Mouse (Mus musculus): Measurements from ENCODE around the gene Lmx1a. TPM values are rescaled to one million over a fixed set of nuclear protein-coding genes. Genes with fewer than 3 reads are reported as not detected.

The Lmx1a gene
- polyA plus RNA-seq, 1 experiment: not detected

GRCm38 (mm10) chr1:167754085-167754484 is 65.0 kb downstream of the Lmx1a start:
- no peak for TF ChIP-seq POLR2A (IDR thresholded peaks at IDR 0.05; ENCODE audit: borderline replicate concordance, control insufficient read depth, low read depth, low read length)
- no peak for TF ChIP-seq CTCF (IDR thresholded peaks at IDR 0.05; ENCODE audit: control insufficient read depth, insufficient read depth, low read length)
- 70% methylated on average over 4 of the region's 4 CpGs for WGBS
- Histone ChIP-seq H3K4me1 (ENCODE audit: control insufficient read depth, insufficient read depth, low read length) (no peaks in the 10 kb centered on the region), H3K27ac (ENCODE audit: control insufficient read depth, insufficient read depth, low read depth, low read length, poor library complexity) (no peak overlapping the region), H3K4me3 (replicated peaks; ENCODE audit: control insufficient read depth, low read depth, low read length) (no peak overlapping the region)

- WGBS: 42% methylated on average over 14 of the region's 14 CpGs
Observed at GRCm38 (mm10) chr1:167754636-167755522, 65.8 kb downstream of the Lmx1a start.

GRCm38 (mm10) chr1:167758208-167758607 is 69.2 kb downstream of the Lmx1a start:
- Histone ChIP-seq H3K4me3 (replicated peaks; ENCODE audit: control insufficient read depth, low read depth, low read length) (no peak overlapping the region), H3K4me1 (ENCODE audit: control insufficient read depth, insufficient read depth, low read length) (no peaks in the 10 kb centered on the region), H3K27ac (ENCODE audit: control insufficient read depth, insufficient read depth, low read depth, low read length, poor library complexity) (no peak overlapping the region)
- 70% methylated on average over 8 of the region's 8 CpGs for WGBS
- no peak for TF ChIP-seq CTCF (IDR thresholded peaks at IDR 0.05; ENCODE audit: control insufficient read depth, insufficient read depth, low read length)
- TF ChIP-seq POLR2A (IDR thresholded peaks at IDR 0.05; ENCODE audit: borderline replicate concordance, control insufficient read depth, low read depth, low read length): no peak

More at GRCm38 (mm10) chr1:167754636-167755522, 65.8 kb downstream of the Lmx1a start:
- no peak for TF ChIP-seq CTCF (IDR thresholded peaks at IDR 0.05; ENCODE audit: control insufficient read depth, insufficient read depth, low read length)
- no peak for TF ChIP-seq POLR2A (IDR thresholded peaks at IDR 0.05; ENCODE audit: borderline replicate concordance, control insufficient read depth, low read depth, low read length)
- H3K4me3 ChIP-seq (replicated peaks; ENCODE audit: control insufficient read depth, low read depth, low read length): no peak overlapping the region
- H3K27ac ChIP-seq (ENCODE audit: control insufficient read depth, insufficient read depth, low read depth, low read length, poor library complexity): no peak overlapping the region
- no peaks in the 10 kb centered on the region for H3K4me1 ChIP-seq (ENCODE audit: control insufficient read depth, insufficient read depth, low read length)

- H3K4me3 ChIP-seq (replicated peaks; ENCODE audit: control insufficient read depth, low read depth, low read length): no peak overlapping the region
- no peak for TF ChIP-seq POLR2A (IDR thresholded peaks at IDR 0.05; ENCODE audit: borderline replicate concordance, control insufficient read depth, low read depth, low read length)
- no peak for TF ChIP-seq CTCF (IDR thresholded peaks at IDR 0.05; ENCODE audit: control insufficient read depth, insufficient read depth, low read length)
- WGBS: 80% methylated on average over 10 of the region's 10 CpGs
- H3K27ac ChIP-seq (ENCODE audit: control insufficient read depth, insufficient read depth, low read depth, low read length, poor library complexity): no peak overlapping the region
- no peaks in the 10 kb centered on the region for H3K4me1 ChIP-seq (ENCODE audit: control insufficient read depth, insufficient read depth, low read length)
Observed at GRCm38 (mm10) chr1:167760307-167760706, 71.3 kb downstream of the Lmx1a start.

GRCm38 (mm10) chr1:167761785-167762223 is 72.8 kb downstream of the Lmx1a start:
- Histone ChIP-seq H3K4me1 (ENCODE audit: control insufficient read depth, insufficient read depth, low read length) (no peaks in the 10 kb centered on the region), H3K4me3 (replicated peaks; ENCODE audit: control insufficient read depth, low read depth, low read length) (no peak overlapping the region), H3K27ac (ENCODE audit: control insufficient read depth, insufficient read depth, low read depth, low read length, poor library complexity) (no peak overlapping the region)
- WGBS: 54% methylated on average over 13 of the region's 13 CpGs
- TF ChIP-seq CTCF (IDR thresholded peaks at IDR 0.05; ENCODE audit: control insufficient read depth, insufficient read depth, low read length) (no peak), POLR2A (IDR thresholded peaks at IDR 0.05; ENCODE audit: borderline replicate concordance, control insufficient read depth, low read depth, low read length) (no peak)

- Histone ChIP-seq H3K4me1 (ENCODE audit: control insufficient read depth, insufficient read depth, low read length) (no peaks in the 10 kb centered on the region), H3K4me3 (replicated peaks; ENCODE audit: control insufficient read depth, low read depth, low read length) (no peak overlapping the region), H3K27ac (ENCODE audit: control insufficient read depth, insufficient read depth, low read depth, low read length, poor library complexity) (no peak overlapping the region)
- 76% methylated on average over 4 of the region's 4 CpGs for WGBS
- no peak for TF ChIP-seq POLR2A (IDR thresholded peaks at IDR 0.05; ENCODE audit: borderline replicate concordance, control insufficient read depth, low read depth, low read length)
- TF ChIP-seq CTCF (IDR thresholded peaks at IDR 0.05; ENCODE audit: control insufficient read depth, insufficient read depth, low read length): no peak
Observed at GRCm38 (mm10) chr1:167766619-167767018, 77.6 kb downstream of the Lmx1a start.

GRCm38 (mm10) chr1:167770457-167770856 is 81.4 kb downstream of the Lmx1a start:
- TF ChIP-seq CTCF (IDR thresholded peaks at IDR 0.05; ENCODE audit: control insufficient read depth, insufficient read depth, low read length): no peak
- no peak for TF ChIP-seq POLR2A (IDR thresholded peaks at IDR 0.05; ENCODE audit: borderline replicate concordance, control insufficient read depth, low read depth, low read length)
- no peak overlapping the region for H3K4me3 ChIP-seq (replicated peaks; ENCODE audit: control insufficient read depth, low read depth, low read length)
- WGBS: 82% methylated on average over 7 of the region's 7 CpGs
- no peak overlapping the region for H3K27ac ChIP-seq (ENCODE audit: control insufficient read depth, insufficient read depth, low read depth, low read length, poor library complexity)
- no peaks in the 10 kb centered on the region for H3K4me1 ChIP-seq (ENCODE audit: control insufficient read depth, insufficient read depth, low read length)

GRCm38 (mm10) chr1:167779766-167780488 is 90.9 kb downstream of the Lmx1a start:
- Histone ChIP-seq H3K4me3 (replicated peaks; ENCODE audit: control insufficient read depth, low read depth, low read length) (no peak overlapping the region), H3K27ac (ENCODE audit: control insufficient read depth, insufficient read depth, low read depth, low read length, poor library complexity) (no peak overlapping the region), H3K4me1 (ENCODE audit: control insufficient read depth, insufficient read depth, low read length) (no peaks in the 10 kb centered on the region)
- 67% methylated on average over 4 of the region's 5 CpGs for WGBS
- TF ChIP-seq POLR2A (IDR thresholded peaks at IDR 0.05; ENCODE audit: borderline replicate concordance, control insufficient read depth, low read depth, low read length) (no peak), CTCF (IDR thresholded peaks at IDR 0.05; ENCODE audit: control insufficient read depth, insufficient read depth, low read length) (no peak)
